Mouse (Mus musculus) forebrain, embryonic 10.5 days (tissue): ENCODE measurements at regions not wholly inside any gene's neighbourhood (a gene's known extent, or its start where the extent isn't known, plus 50 kb on each side); places are given as distances from the start of the nearest gene placed in this dataset. TPM values are rescaled to one million over a fixed set of nuclear protein-coding genes. Genes with fewer than 3 reads are reported as not detected.

ENCODE experiments used
- DNase-seq: peaks from one replicate; pipeline ENCODE4 v3.0.0-alpha.2; 2017; ENCODE audit warnings: low spot score; ENCODE audit errors: extremely low spot score
- H3K27ac ChIP-seq: fragments of 300-500 bp; sonication (generic); 2 replicates; pipeline ENCODE4 v1.5.1; 2016; ENCODE audit warnings: mild to moderate bottlenecking
- H3K27me3 ChIP-seq: fragments of 300-500 bp; sonication (generic); 2 replicates; pipeline ENCODE4 v1.6.1; 2016; ENCODE audit warnings: mild to moderate bottlenecking; ENCODE audit not compliant: poor library complexity, severe bottlenecking
- H3K36me3 ChIP-seq: fragments of 300-500 bp; sonication (generic); replicated peaks from 2 replicates; pipeline ENCODE4 v1.6.1; 2016; ENCODE audit warnings: mild to moderate bottlenecking, moderate library complexity
- H3K4me1 ChIP-seq: fragments of 300-500 bp; sonication (generic); 2 replicates; pipeline ENCODE4 v1.6.1; 2016
- H3K4me3 ChIP-seq: fragments of 300-500 bp; sonication (generic); 2 replicates; pipeline ENCODE4 v1.5.1; 2016; ENCODE audit warnings: mild to moderate bottlenecking, moderate library complexity
- H3K9me3 ChIP-seq: fragments of 300-500 bp; sonication (generic); 2 replicates; pipeline ENCODE4 v1.6.1; 2016; ENCODE audit warnings: mild to moderate bottlenecking, moderate library complexity
- WGBS: fragments of 180-500 bp; shearing (Covaris S2); methylation state at CpG from one replicate; pipeline ENCODE4 v1.1.7; 2016; 5-methylcytosine and 5-hydroxymethylcytosine counted together
- microRNA-seq: library from miRNA; unstranded; fragments of <30 nt; microRNA quantifications from one replicate; pipeline ENCODE4, GENCODE M21; 2017

DNA sequence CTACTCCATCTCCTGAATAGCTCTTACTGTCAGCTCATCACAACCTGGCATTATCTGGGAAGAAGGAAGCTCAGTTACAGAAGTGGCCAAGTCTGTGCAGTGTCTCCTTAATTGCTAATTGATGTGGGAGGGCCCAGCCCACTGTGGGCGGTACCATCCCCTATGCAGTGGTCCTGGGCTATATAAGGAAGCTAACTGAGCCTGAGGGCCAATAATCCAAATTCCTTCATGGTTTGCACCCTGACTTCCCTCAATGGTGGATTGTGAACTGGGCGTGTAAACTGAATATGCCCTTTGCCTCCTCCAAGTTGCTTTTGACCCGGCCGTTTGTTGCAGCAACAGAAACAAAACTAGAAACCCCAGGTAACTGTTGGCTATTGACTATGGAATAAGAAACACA lies 57.8 kb upstream of the Pmfbp1 start:
- peak overlapping the region; percentile 89 for H3K27ac ChIP-seq
- H3K9me3 ChIP-seq, result peaks cover 4% of the 10 kb centered on the region; the same call in 1 of the 2 replicates
- WGBS, result 91% methylated on average over 4 of the region's 4 CpGs
- no peak for DNase-seq
- H3K27me3 ChIP-seq, result no peaks in the 10 kb centered on the region
- H3K4me3 ChIP-seq, result no peak overlapping the region
- H3K4me1 ChIP-seq, result peaks cover 26% of the 10 kb centered on the region
- no peaks in the 10 kb centered on the region for H3K36me3 ChIP-seq

DNA sequence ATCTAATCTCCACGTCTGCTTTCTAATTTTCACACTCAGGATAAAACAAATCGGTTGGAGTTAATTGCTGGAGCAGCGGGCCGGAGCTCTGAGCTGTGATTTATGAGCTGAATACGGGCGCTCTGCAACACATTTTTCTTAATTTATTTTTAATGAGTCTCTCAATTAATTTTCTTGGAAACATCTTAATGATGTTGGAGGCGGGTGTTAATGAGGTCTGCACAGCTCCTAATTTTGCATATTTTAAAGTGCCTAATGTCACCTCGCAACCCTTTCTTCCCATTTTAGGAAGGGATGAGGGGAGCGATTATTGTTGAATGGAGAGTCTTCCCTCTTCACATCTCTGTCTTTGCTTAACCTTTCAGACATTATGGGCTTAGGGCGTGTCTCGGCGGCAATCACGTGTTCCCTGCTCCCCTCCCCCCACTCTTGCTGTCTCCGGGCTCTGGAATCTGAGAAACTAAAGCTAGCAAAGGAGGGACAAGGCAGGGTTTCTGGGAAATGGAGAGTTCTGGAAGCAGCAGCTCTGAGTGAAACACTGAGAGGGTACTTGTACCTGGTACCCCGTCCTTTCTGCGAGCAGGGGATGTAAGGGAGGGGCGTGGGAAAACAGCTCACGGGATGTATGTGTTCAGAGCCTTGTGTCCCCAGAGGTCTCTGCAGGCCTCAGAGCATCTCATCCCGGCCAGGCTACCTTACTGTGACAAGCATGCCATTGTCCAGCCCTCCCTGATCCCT lies 56.8 kb upstream of the Pmfbp1 start:
- Histone ChIP-seq H3K27me3 (no peaks in the 10 kb centered on the region), H3K9me3 (peaks cover 4% of the 10 kb centered on the region; the same call in 1 of the 2 replicates), H3K4me3 (peak overlapping the region; percentile 28), H3K36me3 (no peaks in the 10 kb centered on the region), H3K4me1 (peaks cover 26% of the 10 kb centered on the region), H3K27ac (peak overlapping the region; percentile 89)
- DNase-seq, result peak; percentile 79
- 34% methylated on average over 19 of the region's 19 CpGs for WGBS

DNA sequence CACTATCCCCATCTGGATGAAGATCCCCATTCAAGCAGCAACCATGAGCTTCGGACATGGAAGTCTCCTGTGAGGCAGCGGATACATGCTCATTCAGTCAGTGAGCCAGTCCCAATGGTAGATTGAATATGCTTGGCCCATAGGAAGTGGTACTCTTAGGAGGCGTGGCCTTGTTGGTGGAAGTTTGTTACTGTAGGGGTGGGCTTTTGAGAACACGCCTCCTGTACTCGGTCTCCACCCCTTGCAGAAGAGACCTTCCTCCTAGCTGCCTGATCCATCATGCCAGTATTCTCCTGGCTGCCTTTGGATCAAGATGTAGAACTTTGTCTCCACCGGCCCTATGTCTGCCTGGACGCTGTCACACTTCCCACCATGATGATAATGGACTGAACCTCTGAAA lies 55.3 kb upstream of the Pmfbp1 start:
- H3K36me3 ChIP-seq, result no peaks in the 10 kb centered on the region
- peak overlapping the region; percentile 65 for H3K27ac ChIP-seq
- peaks cover 4% of the 10 kb centered on the region; the same call in 1 of the 2 replicates for H3K9me3 ChIP-seq
- no peak for DNase-seq
- peaks cover 26% of the 10 kb centered on the region for H3K4me1 ChIP-seq
- H3K27me3 ChIP-seq, result no peaks in the 10 kb centered on the region
- WGBS, result 96% methylated on average over 7 of the region's 7 CpGs
- no peak overlapping the region for H3K4me3 ChIP-seq

Small RNAs in the stretch of these regions (microRNA-seq; reads per million reads assigned to microRNA genes)
- not detected for gene Gm23163
